Mouse (Mus musculus): ENCODE measurements around the gene Gm7579. TPM values are rescaled to one million over a fixed set of nuclear protein-coding genes. Genes with fewer than 3 reads are reported as not detected.

Gene Gm7579
- total RNA-seq (2023): not detected

GRCm38 (mm10) chr7:142211559-142211958, at the start of gene Gm7579:
TSS of gene Gm7579 (plus strand) at chr7:142211859.

GRCm38 (mm10) chr7:142165639-142166038, 46.0 kb upstream of the Gm7579 start, which contains the start of gene Gm4553:
TSS of gene Gm4553 (minus strand) at chr7:142165739.

GRCm38 (mm10) chr7:142175905-142176304, 35.8 kb upstream of the Gm7579 start, which contains the start of gene Krtap5-2:
TSS of gene Krtap5-2 (minus strand) at chr7:142176005.

GRCm38 (mm10) chr7:142190289-142190688, 21.4 kb upstream of the Gm7579 start, which contains the start of gene Gm10153:
TSS of gene Gm10153 (minus strand) at chr7:142190389.

GRCm38 (mm10) chr7:142201064-142201463, 10.6 kb upstream of the Gm7579 start, which contains the start of gene Krtap5-3:
TSS of gene Krtap5-3 (plus strand) at chr7:142201364.

GRCm38 (mm10) chr7:142229871-142230270, 18.2 kb downstream of the Gm7579 start, which contains the start of gene Krtap5-5:
TSS of gene Krtap5-5 (minus strand) at chr7:142229971.

GRCm38 (mm10) chr7:142240978-142241377, 29.3 kb downstream of the Gm7579 start, which contains the start of gene Gm40460:
TSS of gene Gm40460 (minus strand) at chr7:142241078.

GRCm38 (mm10) chr7:142258254-142258653, 46.6 kb downstream of the Gm7579 start, which contains the start of gene Gm2431:
TSS of gene Gm2431 (minus strand) at chr7:142258354.

Other genes with a start within 250 kb of the Gm7579 start
- 10 to 100 TPM; 26.4 to 33.0 TPM for gene Mob2, start 150.8 kb upstream of the Gm7579 start, total RNA-seq (2023)
- gene Dusp8, start 116.0 kb upstream of the Gm7579 start, total RNA-seq (2023): 1 to 10 TPM; 1.2 to 1.9 TPM
- not detected for gene Gm45618, start 91.1 kb upstream of the Gm7579 start, total RNA-seq (2023)
- gene Gm39115, start 75.8 kb upstream of the Gm7579 start, total RNA-seq (2023): not detected
- gene Gm45337, start 67.3 kb upstream of the Gm7579 start, total RNA-seq (2023): not detected
- gene Gm29735, start 54.7 kb upstream of the Gm7579 start, total RNA-seq (2023): not detected
- gene Gm4553, start 46.1 kb upstream of the Gm7579 start, total RNA-seq (2023): not detected
- not detected for gene Krtap5-2, start 35.9 kb upstream of the Gm7579 start, total RNA-seq (2023)
- gene Gm10153, start 21.5 kb upstream of the Gm7579 start, total RNA-seq (2023): not detected
- gene Krtap5-3, start 10.5 kb upstream of the Gm7579 start, total RNA-seq (2023): not detected
- not detected for gene Krtap5-5, start 18.1 kb downstream of the Gm7579 start, total RNA-seq (2023)
- not detected for gene Gm40460, start 29.2 kb downstream of the Gm7579 start, total RNA-seq (2023)
- not detected for gene Gm2431, start 46.5 kb downstream of the Gm7579 start, total RNA-seq (2023)
- gene Gm4559, start 62.5 kb downstream of the Gm7579 start, total RNA-seq (2023): not detected
- gene Krtap5-1, start 85.3 kb downstream of the Gm7579 start, total RNA-seq (2023): not detected
- gene Krtap5-4, start 91.7 kb downstream of the Gm7579 start, total RNA-seq (2023): not detected
- gene Ifitm10, start 161.9 kb downstream of the Gm7579 start, total RNA-seq (2023): 10 to 100 TPM; 14.0 to 19.7 TPM
- 1 to 10 TPM in 1 of 2 experiments, not detected in 1; 3.4 TPM for gene Gm49369, start 170.8 kb downstream of the Gm7579 start, total RNA-seq (2023)
- gene Ctsd, start 176.2 kb downstream of the Gm7579 start, total RNA-seq (2023): 100 to 1,000 TPM; 803 to 876 TPM
- gene Syt8, start 223.0 kb downstream of the Gm7579 start, total RNA-seq (2023): 1 to 10 TPM; 3.9 to 4.9 TPM
- gene Tnni2, start 229.9 kb downstream of the Gm7579 start, total RNA-seq (2023): 1 to 10 TPM; 6.5 to 8.8 TPM
- 1,000 to 10,000 TPM; 1,439 to 1,614 TPM for gene Lsp1, start 248.9 kb downstream of the Gm7579 start, total RNA-seq (2023)

All from neutrophil, adult 59 days (primary cell).